Mouse (Mus musculus): ENCODE measurements around the gene Trim26. TPM values are rescaled to one million over a fixed set of nuclear protein-coding genes. Genes with fewer than 3 reads are reported as not detected.
"Not testable (repeated sequence)": the region's sequence is repeated elsewhere in the genome, so short reads cannot be mapped to it uniquely, and the experiment has no call there.

Trim26 gene
- total RNA-seq, 2 experiments from 2014 or later: 71.3 to 77.9 TPM

- DNase-seq (ENCODE audit: low spot score in 2 of 2): no peak
These were observed 14.3 kb downstream of the Trim26 start for GRCm38 (mm10) chr17:36851200-36851599.

GRCm38 (mm10) chr17:36851627-36852026, 14.7 kb downstream of the Trim26 start:
- DNase-seq (ENCODE audit: low spot score in 2 of 2): no peak

- DNase-seq (ENCODE audit: low spot score in 2 of 2): no peak
These were observed 18.6 kb downstream of the Trim26 start for GRCm38 (mm10) chr17:36855484-36855883.

- no peak for DNase-seq (ENCODE audit: low spot score in 2 of 2)
These were observed 19.3 kb downstream of the Trim26 start for GRCm38 (mm10) chr17:36856236-36856635.

GRCm38 (mm10) chr17:36858181-36858580, 21.2 kb downstream of the Trim26 start:
- DNase-seq (ENCODE audit: low spot score in 2 of 2): no peak

GRCm38 (mm10) chr17:36861680-36862079, 24.7 kb downstream of the Trim26 start:
- DNase-seq (ENCODE audit: low spot score in 2 of 2): no peak

- no peak for DNase-seq (ENCODE audit: low spot score in 2 of 2)
These were observed 30.0 kb downstream of the Trim26 start, which contains the start of gene Trim15 for GRCm38 (mm10) chr17:36866719-36867527. Trim15 (minus strand) TSS chr17:36867210.

GRCm38 (mm10) chr17:36868836-36869235, 31.9 kb downstream of the Trim26 start:
- DNase-seq (ENCODE audit: low spot score in 2 of 2): no peak

- DNase-seq (ENCODE audit: low spot score in 2 of 2): no peak
These were observed 32.5 kb downstream of the Trim26 start, which contains the start of gene Trim10 for GRCm38 (mm10) chr17:36869284-36869954. Trim10 (plus strand) TSS chr17:36869574.

- DNase-seq (ENCODE audit: low spot score in 2 of 2): no peak
These were observed 33.2 kb downstream of the Trim26 start for GRCm38 (mm10) chr17:36869955-36870810.

- DNase-seq (ENCODE audit: low spot score in 2 of 2): no peak
These were observed 37.7 kb downstream of the Trim26 start for GRCm38 (mm10) chr17:36874636-36875035.

GRCm38 (mm10) chr17:36883350-36883749, 46.4 kb downstream of the Trim26 start:
- DNase-seq (ENCODE audit: low spot score in 2 of 2): no peak

GRCm38 (mm10) chr17:36885132-36885790, 48.3 kb downstream of the Trim26 start:
- DNase-seq (ENCODE audit: low spot score in 2 of 2): no peak

- DNase-seq (ENCODE audit: low spot score in 2 of 2): no peak
These were observed 53.4 kb downstream of the Trim26 start, which contains the start of gene Trim40 for GRCm38 (mm10) chr17:36890073-36890903. Trim40 (minus strand) TSS chr17:36890123.

GRCm38 (mm10) chr17:36891496-36891895, 54.6 kb downstream of the Trim26 start:
- not testable (repeated sequence) for DNase-seq (ENCODE audit: low spot score in 2 of 2)

- DNase-seq (ENCODE audit: low spot score in 2 of 2): no peak
These were observed 55.4 kb downstream of the Trim26 start for GRCm38 (mm10) chr17:36892362-36892761.

- no peak for DNase-seq (ENCODE audit: low spot score in 2 of 2)
These were observed 56.5 kb downstream of the Trim26 start for GRCm38 (mm10) chr17:36893387-36893786.

GRCm38 (mm10) chr17:36896583-36896982, 59.6 kb downstream of the Trim26 start:
- DNase-seq (ENCODE audit: low spot score in 2 of 2): no peak

GRCm38 (mm10) chr17:36897065-36897464, 60.1 kb downstream of the Trim26 start:
- DNase-seq (ENCODE audit: low spot score in 2 of 2): no peak

All from adrenal gland, postnatal 4 days (tissue).